Mouse (Mus musculus) lung, postnatal 25 days (tissue): ENCODE data around the gene Trim2.
A peak's percentile ranks its signal among the peaks of the same experiment; 100 is the strongest.

Experiments
- DNase-seq: peaks from one replicate; pipeline ENCODE4 v3.0.0; 2022; ENCODE audit warnings: low spot score

Gene Trim2

GRCm38 (mm10) chr3:84135933-84136332, 170.7 kb downstream of the Trim2 start:
- DNase-seq = no peak

DNA sequence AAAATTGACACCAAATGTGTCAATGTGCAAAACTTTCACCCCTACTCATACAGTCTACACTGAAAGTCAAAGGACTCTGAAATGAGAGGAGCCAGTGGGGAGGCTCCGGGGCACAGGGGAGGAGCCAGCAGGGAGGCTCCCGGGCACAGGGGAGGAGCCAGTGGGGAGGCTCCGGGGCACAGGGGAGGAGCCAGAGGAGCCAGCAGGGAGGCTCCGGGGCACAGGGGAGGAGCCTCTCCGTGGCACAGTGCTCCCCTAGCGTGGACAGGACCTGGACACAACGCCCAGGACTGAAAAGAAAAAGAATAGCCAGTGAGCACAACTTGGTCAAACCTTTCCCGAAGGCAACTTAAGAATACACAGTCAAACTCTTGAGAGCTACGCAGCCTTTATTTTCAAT, 171.3 kb downstream of the Trim2 start:
- peak; percentile 50 for DNase-seq

DNA sequence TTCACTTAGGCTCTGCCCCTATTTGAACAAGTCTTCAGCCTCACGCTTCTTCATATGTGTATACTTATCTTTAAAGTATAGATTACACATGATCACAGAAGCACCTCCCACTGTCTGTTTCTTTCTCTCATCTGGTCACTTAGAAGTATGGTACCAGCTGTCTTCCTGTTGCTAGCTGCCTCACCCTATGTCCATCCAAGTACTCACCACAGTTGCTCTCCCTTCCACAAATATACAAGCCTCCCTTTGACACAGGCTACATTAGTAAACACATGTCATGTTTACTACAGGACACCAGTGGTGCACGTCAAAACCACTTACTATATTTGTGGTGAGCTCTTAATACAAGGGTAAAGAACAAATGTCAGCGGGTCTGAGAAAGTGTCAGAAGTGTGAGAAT, 175.3 kb downstream of the Trim2 start:
- no peak for DNase-seq

DNA sequence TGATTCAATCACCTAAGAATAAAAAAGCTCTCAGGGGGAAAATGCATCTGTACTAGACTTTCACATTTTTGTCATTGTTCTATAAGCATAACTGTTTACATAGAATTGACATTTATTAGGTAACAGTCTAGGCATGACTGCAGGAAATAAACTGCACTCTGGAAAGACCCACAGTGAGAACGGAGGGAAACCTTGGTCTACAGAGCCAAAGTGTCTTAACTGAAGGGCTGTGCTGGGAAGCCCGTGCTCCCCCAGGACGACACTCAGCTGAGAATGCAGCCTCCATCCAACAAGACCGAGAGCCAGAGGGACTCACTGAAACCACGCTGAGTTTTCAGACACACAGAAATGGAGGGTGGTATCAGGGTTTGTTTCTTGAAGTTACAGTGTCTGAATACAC, 175.9 kb downstream of the Trim2 start:
- DNase-seq = no peak

DNA sequence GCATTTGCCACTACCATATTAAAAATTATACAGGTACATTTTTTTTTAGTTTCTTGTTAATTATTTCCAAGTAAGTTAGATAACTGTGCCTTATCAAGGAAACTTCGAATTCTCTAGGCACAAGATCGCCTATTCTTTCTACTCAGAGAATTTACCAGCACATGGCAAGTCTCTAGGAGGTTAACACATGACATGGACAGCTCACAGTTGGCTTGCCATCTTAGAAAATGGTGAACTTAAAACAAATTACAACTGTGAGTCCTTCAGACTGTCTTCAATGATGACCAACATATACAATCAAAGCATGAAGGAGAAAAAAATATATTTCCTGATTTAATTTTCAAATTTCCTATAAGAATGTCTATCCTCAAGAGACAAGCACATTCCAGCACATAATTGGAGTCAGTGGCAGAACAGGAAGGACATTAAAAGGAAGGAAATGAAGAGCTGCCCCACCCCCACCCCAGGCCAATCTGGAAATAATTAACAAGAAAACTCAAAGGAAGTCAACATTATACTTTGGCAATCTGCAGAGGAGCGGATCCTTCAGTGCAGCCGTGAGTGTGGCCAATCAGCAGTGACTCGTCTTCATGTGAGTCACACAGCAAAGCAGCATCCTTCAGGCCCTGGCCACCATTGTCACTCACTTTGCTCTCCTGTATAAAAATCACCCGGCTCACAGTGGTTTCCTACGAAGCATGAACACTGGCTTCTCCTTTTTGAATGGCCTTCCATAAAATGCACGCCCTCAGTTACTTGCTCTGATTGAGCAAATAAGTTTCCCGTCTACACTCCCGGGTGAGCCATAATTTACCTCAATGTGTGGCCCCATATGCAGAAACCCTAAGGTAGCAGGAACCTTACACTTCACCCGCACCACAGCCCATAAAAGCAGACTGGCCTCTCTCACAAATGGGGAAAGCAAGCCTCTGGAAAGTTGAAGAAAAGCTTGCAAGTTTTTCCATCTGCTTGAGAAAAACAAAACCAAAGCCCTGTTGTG, 177.5 kb downstream of the Trim2 start:
- DNase-seq = no peak

- no peak for DNase-seq
Observed at GRCm38 (mm10) chr3:84127431-84127830, 179.2 kb downstream of the Trim2 start.

GRCm38 (mm10) chr3:84126721-84127120, 180.0 kb downstream of the Trim2 start:
- no peak for DNase-seq

- no peak for DNase-seq
Observed at GRCm38 (mm10) chr3:84125704-84126289, 180.9 kb downstream of the Trim2 start.

DNA sequence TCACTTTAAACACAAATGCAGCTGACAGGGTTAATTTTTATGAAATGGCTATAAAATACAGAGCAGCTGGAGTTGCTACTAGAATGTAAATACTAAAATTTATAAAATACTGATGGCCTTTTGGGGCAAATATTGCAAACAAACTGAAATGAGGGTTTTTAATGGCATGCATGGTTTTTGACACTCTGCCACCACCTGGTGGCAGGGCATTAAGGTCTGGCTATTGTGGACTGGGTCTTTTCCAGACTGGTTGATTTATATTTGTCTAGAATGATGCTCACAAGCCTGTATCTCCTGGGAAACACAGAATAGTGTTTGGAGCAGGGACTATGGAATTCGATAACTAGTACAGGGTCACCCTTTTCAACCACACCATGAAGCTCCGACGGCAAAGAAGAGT, 183.2 kb downstream of the Trim2 start:
- DNase-seq = peak; percentile 26

GRCm38 (mm10) chr3:84118718-84119117, 188.0 kb downstream of the Trim2 start:
- DNase-seq = no peak

- no peak for DNase-seq
Observed at GRCm38 (mm10) chr3:84118178-84118577, 188.5 kb downstream of the Trim2 start.
